Mouse (Mus musculus) layer of hippocampus, adult 6 months (tissue): ENCODE measurements around the gene Aurkc. TPM values are rescaled to one million over a fixed set of nuclear protein-coding genes. Genes with fewer than 3 reads are reported as not detected.

Experiments used
- long read RNA-seq, 2 experiments: library from polyadenylated mRNA; unstranded; transcript quantifications; one replicate each; pipeline ENCODE4 v2.0.0; 2019 to 2020
- polyA plus RNA-seq: library from polyadenylated mRNA; unstranded; fragments of <200 nt; fragmentation: Nextera tagmentation; gene quantifications from 2 replicates; pipeline ENCODE4 v1.2.3, GENCODE M21; 2021

Aurkc gene
- polyA plus RNA-seq = not detected in 2 replicates
- long read RNA-seq, experiment 1 = 0 reads
- long read RNA-seq, experiment 2 = 0 reads

GRCm38 (mm10) chr7:6995251-6995650 lies at the start of gene Aurkc:
TSS of gene Aurkc (plus strand) at chr7:6995300.

Other genes starting within 250 kb of the Aurkc start
- gene Zfp954, start 126.2 kb downstream of the Aurkc start, polyA plus RNA-seq = 11.1 and 13.7 TPM in 2 replicates
- gene Zfp773, start 141.5 kb downstream of the Aurkc start, polyA plus RNA-seq = 0.54 and 0.64 TPM in 2 replicates
- 3.6 and 4.7 TPM in 2 replicates for gene Zfp418, start 176.0 kb downstream of the Aurkc start, polyA plus RNA-seq
- gene Zfp772, start 214.7 kb downstream of the Aurkc start, polyA plus RNA-seq = 4.3 and 4.7 TPM in 2 replicates